ENCODE assay signal across 10 mouse cellular contexts in genomic region chr7:66320996-66321395, GRCm38 (mm10). TPM values are rescaled to one million over a fixed set of nuclear protein-coding genes. Genes with fewer than 3 reads are reported as not detected.
DNase-seq lines count a peak whose midpoint lies in the region; ATAC-seq lines count a peak whose summit lies in the region.
"Had no signal": no experiment of that assay in that cellular context is flagged by ENCODE, and none has a peak within 500 bp of the region (broad histone marks: within the 10 kb centered on the region; RNA-seq: fewer than 3 reads in every experiment).

No protein-coding gene starts in this region.

- WGBS in midbrain, embryonic 14.5 days = 55% methylated on average over 5 of the region's 5 CpGs
- whole genome bisulfite sequencing in midbrain, embryonic 10.5 days = 76% methylated on average over 5 of the region's 5 CpGs

- no peak for ATAC-seq in midbrain, embryonic 14.5 days (ENCODE audit: low FRiP score, low TSS enrichment)

- H3K4me1 ChIP-seq in midbrain, embryonic 14.5 days (ENCODE audit: control insufficient read depth, insufficient read depth, low read length) = peaks cover 4% of the 10 kb centered on the region; the same call in 1 of the 2 replicates
- peaks cover 9% of the 10 kb centered on the region; the same call in 1 of the 2 replicates for H3K4me1 ChIP-seq in midbrain, embryonic 10.5 days

- DNase-seq in cerebellum, postnatal 10 days = peak; percentile 59 to 68
- DNase-seq in cerebellum, adult 11-12 months = no peak
- DNase-seq in midbrain, embryonic 14.5 days = peak; percentile 76
- no peak for DNase-seq in midbrain, embryonic 10.5 days (ENCODE audit: low spot score)
- DNase-seq in kidney, adult 11 months = peak; percentile 52
- peak; percentile 29 for DNase-seq in naive thymus-derived CD4-positive, alpha-beta T cell, adult 2 months (ENCODE audit: low read depth)
- DNase-seq in layer of hippocampus, adult 18-20 months (ENCODE audit: low spot score in 2 of 2) = no peak
- DNase-seq in thymus, postnatal 10 days (ENCODE audit: low spot score in 2 of 2) = no peak

- H3K9me3 ChIP-seq in midbrain, embryonic 14.5 days (ENCODE audit: control insufficient read depth, low read length) = no peaks in the 10 kb centered on the region
- H3K9me3 ChIP-seq in midbrain, embryonic 10.5 days (replicated peaks) = no peaks in the 10 kb centered on the region

- H3K9ac ChIP-seq in midbrain, embryonic 14.5 days (replicated peaks; ENCODE audit: low read length) = no peak overlapping the region

- no peak overlapping the region for H3K4me2 ChIP-seq in midbrain, embryonic 14.5 days (ENCODE audit: low read length)

- H3K27ac ChIP-seq in midbrain, embryonic 14.5 days (replicated peaks; ENCODE audit: low read depth, low read length) = no peak overlapping the region
- no peak overlapping the region for H3K27ac ChIP-seq in midbrain, embryonic 10.5 days (replicated peaks)
- H3K27ac ChIP-seq: macrophage had no signal

- H3K27me3 ChIP-seq in midbrain, embryonic 14.5 days (ENCODE audit: control insufficient read depth, insufficient read depth, low read length) = no peaks in the 10 kb centered on the region
- no peaks in the 10 kb centered on the region for H3K27me3 ChIP-seq in midbrain, embryonic 10.5 days (ENCODE audit: low read depth, poor library complexity, severe bottlenecking)

- no peak overlapping the region for H3K4me3 ChIP-seq in midbrain, embryonic 14.5 days (replicated peaks; ENCODE audit: low read depth, low read length)
- no peak overlapping the region for H3K4me3 ChIP-seq in midbrain, embryonic 10.5 days

- H3K36me3 ChIP-seq in midbrain, embryonic 14.5 days (ENCODE audit: control insufficient read depth, insufficient read depth, low read length) = no peaks in the 10 kb centered on the region
- no peaks in the 10 kb centered on the region for H3K36me3 ChIP-seq in midbrain, embryonic 10.5 days

RNA-seq across cellular contexts. Expression of gene Gm10974, which starts 44.7 kb away (rescaled TPM):
- polyA plus RNA-seq in midbrain, embryonic 14.5 days (2014; fragmentation: Nextera tagmentation; extraction: Ambion mirVana) = not detected in 2 replicates
- not detected in 2 replicates for polyA plus RNA-seq in midbrain, embryonic 10.5 days (2016; fragmentation: Nextera tagmentation; extraction: Ambion mirVana)
- total RNA-seq in layer of hippocampus, adult 18-20 months (2021) = not detected
- total RNA-seq: heart, adult 8-10 months had no signal
- polyA plus RNA-seq: macrophage had no signal

Comparison
In these comparisons a context has a peak if more than half of its experiments do, and no peak if none do; other contexts are left out.
1. DNase-seq: peak in cerebellum, postnatal 10 days (2 of 2), midbrain, embryonic 14.5 days (single experiment), kidney, adult 11 months (single experiment) and naive thymus-derived CD4-positive, alpha-beta T cell, adult 2 months (single experiment); none in cerebellum, adult 11-12 months (single experiment), midbrain, embryonic 10.5 days (single experiment), layer of hippocampus, adult 18-20 months (0 of 2) and thymus, postnatal 10 days (0 of 2).